Mouse (Mus musculus): ENCODE data around the gene Asic3. TPM values are rescaled to one million over a fixed set of nuclear protein-coding genes. Genes with fewer than 3 reads are reported as not detected.

The Asic3 gene
- polyA plus RNA-seq (2012; ENCODE audit: insufficient read depth, low replicate concordance) = not detected in 2 replicates

GRCm38 (mm10) chr5:24413042-24413693 lies at the start of gene Asic3:
TSS of gene Asic3 (plus strand) at chr5:24413392.
- Histone ChIP-seq H3K4me1 (peaks cover 40% of the 10 kb centered on the region), H3K27me3 (replicated peaks) (peaks cover 93% of the 10 kb centered on the region), H3K36me3 (replicated peaks; ENCODE audit: low read length) (peaks cover 38% of the 10 kb centered on the region), H3K9me3 (no peaks in the 10 kb centered on the region), H3K4me3 (replicated peaks) (no peak within 1 kb of the TSS)
- no peak for TF ChIP-seq FLI1 (IDR thresholded peaks at IDR 0.05; ENCODE audit: low read length)
- no peak for TF ChIP-seq GATA1 (IDR thresholded peaks at IDR 0.05; ENCODE audit: borderline replicate concordance, low read length)

GRCm38 (mm10) chr5:24363467-24363866 lies 49.7 kb upstream of the Asic3 start:
- Histone ChIP-seq H3K36me3 (replicated peaks; ENCODE audit: low read length) (no peaks in the 10 kb centered on the region), H3K4me1 (peaks cover 24% of the 10 kb centered on the region), H3K27me3 (replicated peaks) (peaks cover 96% of the 10 kb centered on the region), H3K4me3 (replicated peaks) (no peak overlapping the region), H3K9me3 (peaks cover 3% of the 10 kb centered on the region; the same call in 1 of the 2 replicates)
- TF ChIP-seq FLI1 (IDR thresholded peaks at IDR 0.05; ENCODE audit: low read length) (no peak), GATA1 (IDR thresholded peaks at IDR 0.05; ENCODE audit: borderline replicate concordance, low read length) (no peak)

GRCm38 (mm10) chr5:24364061-24364460 lies 49.1 kb upstream of the Asic3 start:
- peaks cover 24% of the 10 kb centered on the region for H3K4me1 ChIP-seq
- no peaks in the 10 kb centered on the region for H3K36me3 ChIP-seq (replicated peaks; ENCODE audit: low read length)
- peaks cover 3% of the 10 kb centered on the region; the same call in 1 of the 2 replicates for H3K9me3 ChIP-seq
- TF ChIP-seq FLI1 (IDR thresholded peaks at IDR 0.05; ENCODE audit: low read length) (no peak), GATA1 (IDR thresholded peaks at IDR 0.05; ENCODE audit: borderline replicate concordance, low read length) (no peak)
- no peak overlapping the region for H3K4me3 ChIP-seq (replicated peaks)
- peaks cover 96% of the 10 kb centered on the region for H3K27me3 ChIP-seq (replicated peaks)

GRCm38 (mm10) chr5:24364508-24364907 lies 48.7 kb upstream of the Asic3 start, which contains the start of gene Nos3:
TSS of gene Nos3 (plus strand) at chr5:24364810.
- Histone ChIP-seq H3K27me3 (replicated peaks) (peaks cover 96% of the 10 kb centered on the region), H3K9me3 (peaks cover 3% of the 10 kb centered on the region; the same call in 1 of the 2 replicates), H3K36me3 (replicated peaks; ENCODE audit: low read length) (no peaks in the 10 kb centered on the region), H3K4me3 (replicated peaks) (no peak within 1 kb of the TSS), H3K4me1 (peaks cover 24% of the 10 kb centered on the region)
- no peak for TF ChIP-seq FLI1 (IDR thresholded peaks at IDR 0.05; ENCODE audit: low read length)
- TF ChIP-seq GATA1 (IDR thresholded peaks at IDR 0.05; ENCODE audit: borderline replicate concordance, low read length) = no peak

- Histone ChIP-seq H3K27me3 (replicated peaks) (peaks cover 96% of the 10 kb centered on the region), H3K9me3 (peaks cover 3% of the 10 kb centered on the region; the same call in 1 of the 2 replicates), H3K36me3 (replicated peaks; ENCODE audit: low read length) (no peaks in the 10 kb centered on the region), H3K4me1 (peaks cover 24% of the 10 kb centered on the region), H3K4me3 (replicated peaks) (no peak overlapping the region)
- TF ChIP-seq GATA1 (IDR thresholded peaks at IDR 0.05; ENCODE audit: borderline replicate concordance, low read length) (no peak), FLI1 (IDR thresholded peaks at IDR 0.05; ENCODE audit: low read length) (no peak)
These were observed 48.2 kb upstream of the Asic3 start for GRCm38 (mm10) chr5:24364963-24365362.

- H3K4me1 ChIP-seq = peaks cover 23% of the 10 kb centered on the region
- peaks cover 3% of the 10 kb centered on the region; the same call in 1 of the 2 replicates for H3K9me3 ChIP-seq
- H3K27me3 ChIP-seq (replicated peaks) = peaks cover 97% of the 10 kb centered on the region
- H3K36me3 ChIP-seq (replicated peaks; ENCODE audit: low read length) = no peaks in the 10 kb centered on the region
- no peak overlapping the region for H3K4me3 ChIP-seq (replicated peaks)
- no peak for TF ChIP-seq FLI1 (IDR thresholded peaks at IDR 0.05; ENCODE audit: low read length)
- no peak for TF ChIP-seq GATA1 (IDR thresholded peaks at IDR 0.05; ENCODE audit: borderline replicate concordance, low read length)
These were observed 47.7 kb upstream of the Asic3 start for GRCm38 (mm10) chr5:24365528-24365927.

GRCm38 (mm10) chr5:24366426-24366825 lies 46.8 kb upstream of the Asic3 start:
- H3K4me1 ChIP-seq = peaks cover 14% of the 10 kb centered on the region
- no peaks in the 10 kb centered on the region for H3K36me3 ChIP-seq (replicated peaks; ENCODE audit: low read length)
- peaks cover 3% of the 10 kb centered on the region; the same call in 1 of the 2 replicates for H3K9me3 ChIP-seq
- no peak for TF ChIP-seq GATA1 (IDR thresholded peaks at IDR 0.05; ENCODE audit: borderline replicate concordance, low read length)
- TF ChIP-seq FLI1 (IDR thresholded peaks at IDR 0.05; ENCODE audit: low read length) = no peak
- no peak overlapping the region for H3K4me3 ChIP-seq (replicated peaks)
- peaks cover 98% of the 10 kb centered on the region for H3K27me3 ChIP-seq (replicated peaks)

GRCm38 (mm10) chr5:24369767-24370166 lies 43.4 kb upstream of the Asic3 start:
- Histone ChIP-seq H3K36me3 (replicated peaks; ENCODE audit: low read length) (no peaks in the 10 kb centered on the region), H3K9me3 (no peaks in the 10 kb centered on the region), H3K4me3 (replicated peaks) (no peak overlapping the region), H3K4me1 (peaks cover 11% of the 10 kb centered on the region), H3K27me3 (replicated peaks) (peaks cover 93% of the 10 kb centered on the region)
- TF ChIP-seq FLI1 (IDR thresholded peaks at IDR 0.05; ENCODE audit: low read length) (no peak), GATA1 (IDR thresholded peaks at IDR 0.05; ENCODE audit: borderline replicate concordance, low read length) (no peak)

- Histone ChIP-seq H3K9me3 (no peaks in the 10 kb centered on the region), H3K27me3 (replicated peaks) (peaks cover 91% of the 10 kb centered on the region), H3K4me3 (replicated peaks) (no peak overlapping the region), H3K4me1 (peaks cover 4% of the 10 kb centered on the region), H3K36me3 (replicated peaks; ENCODE audit: low read length) (no peaks in the 10 kb centered on the region)
- TF ChIP-seq FLI1 (IDR thresholded peaks at IDR 0.05; ENCODE audit: low read length) = no peak
These were observed 39.4 kb upstream of the Asic3 start for GRCm38 (mm10) chr5:24373807-24374206.

- TF ChIP-seq GATA1 (IDR thresholded peaks at IDR 0.05; ENCODE audit: borderline replicate concordance, low read length) = no peak
- no peak for TF ChIP-seq FLI1 (IDR thresholded peaks at IDR 0.05; ENCODE audit: low read length)
- H3K27me3 ChIP-seq (replicated peaks) = peaks cover 91% of the 10 kb centered on the region
These were observed 39.0 kb upstream of the Asic3 start for GRCm38 (mm10) chr5:24374216-24374615.

More at GRCm38 (mm10) chr5:24374216-24374615, 39.0 kb upstream of the Asic3 start:
- Histone ChIP-seq H3K4me3 (replicated peaks) (no peak overlapping the region), H3K4me1 (peaks cover 7% of the 10 kb centered on the region), H3K9me3 (no peaks in the 10 kb centered on the region), H3K36me3 (replicated peaks; ENCODE audit: low read length) (no peaks in the 10 kb centered on the region)

All from megakaryocyte, embryonic 14.5 days (primary cell).